Mouse (Mus musculus) limb, embryonic 13.5 days (tissue): ENCODE results near the gene Ank3. TPM values are rescaled to one million over a fixed set of nuclear protein-coding genes. Genes with fewer than 3 reads are reported as not detected.

ENCODE experiments used
- ATAC-seq: fragments of 200-750 bp; cut with Nextera tagmentation; 2 replicates; pipeline ENCODE4 v1.8.0; 2017; ENCODE audit warnings: low read depth, moderate number of reproducible peaks, moderate TSS enrichment; ENCODE audit not compliant: low FRiP score
- H3K27ac ChIP-seq: fragments of 300-500 bp; sonication (generic); 2 replicates; pipeline ENCODE4 v1.5.1; 2015; ENCODE audit warnings: inconsistent platforms, mild to moderate bottlenecking, moderate library complexity
- H3K27me3 ChIP-seq: fragments of 300-500 bp; sonication (generic); 2 replicates; pipeline ENCODE4 v1.6.1; 2015; ENCODE audit warnings: mild to moderate bottlenecking, inconsistent platforms
- H3K36me3 ChIP-seq: fragments of 300-500 bp; sonication (generic); 2 replicates; pipeline ENCODE4 v1.6.1; 2015; ENCODE audit warnings: inconsistent platforms, mild to moderate bottlenecking, moderate library complexity
- H3K4me1 ChIP-seq: fragments of 300-500 bp; sonication (generic); 2 replicates; pipeline ENCODE4 v1.6.1; 2015; ENCODE audit warnings: inconsistent platforms
- H3K4me2 ChIP-seq: fragments of 300-500 bp; sonication (generic); replicated peaks from 2 replicates; pipeline ENCODE4 v1.6.1; 2015; ENCODE audit warnings: inconsistent platforms, mild to moderate bottlenecking, moderate library complexity
- H3K4me3 ChIP-seq: fragments of 300-500 bp; sonication (generic); 2 replicates; pipeline ENCODE4 v1.5.1; 2015; ENCODE audit warnings: moderate library complexity, mild to moderate bottlenecking, inconsistent platforms
- H3K9ac ChIP-seq: fragments of 300-500 bp; sonication (generic); 2 replicates; pipeline ENCODE4 v1.6.1; 2015; ENCODE audit warnings: mild to moderate bottlenecking, inconsistent platforms
- H3K9me3 ChIP-seq: fragments of 300-500 bp; sonication (generic); 2 replicates; pipeline ENCODE4 v1.6.1; 2016; ENCODE audit warnings: inconsistent platforms
- WGBS: fragments of 180-500 bp; shearing (Covaris S2); methylation state at CpG from one replicate; pipeline ENCODE4 v1.1.7; 2015; 5-methylcytosine and 5-hydroxymethylcytosine counted together
- polyA plus RNA-seq: library from polyadenylated mRNA; unstranded; fragments of >200 nt; fragmentation: Nextera tagmentation; extraction: Ambion mirVana; gene quantifications from 2 replicates; pipeline ENCODE4 v1.2.1, GENCODE M21; 2015

The Ank3 gene
- polyA plus RNA-seq, 1 experiment from 2014 or later: 28.0 TPM

DNA sequence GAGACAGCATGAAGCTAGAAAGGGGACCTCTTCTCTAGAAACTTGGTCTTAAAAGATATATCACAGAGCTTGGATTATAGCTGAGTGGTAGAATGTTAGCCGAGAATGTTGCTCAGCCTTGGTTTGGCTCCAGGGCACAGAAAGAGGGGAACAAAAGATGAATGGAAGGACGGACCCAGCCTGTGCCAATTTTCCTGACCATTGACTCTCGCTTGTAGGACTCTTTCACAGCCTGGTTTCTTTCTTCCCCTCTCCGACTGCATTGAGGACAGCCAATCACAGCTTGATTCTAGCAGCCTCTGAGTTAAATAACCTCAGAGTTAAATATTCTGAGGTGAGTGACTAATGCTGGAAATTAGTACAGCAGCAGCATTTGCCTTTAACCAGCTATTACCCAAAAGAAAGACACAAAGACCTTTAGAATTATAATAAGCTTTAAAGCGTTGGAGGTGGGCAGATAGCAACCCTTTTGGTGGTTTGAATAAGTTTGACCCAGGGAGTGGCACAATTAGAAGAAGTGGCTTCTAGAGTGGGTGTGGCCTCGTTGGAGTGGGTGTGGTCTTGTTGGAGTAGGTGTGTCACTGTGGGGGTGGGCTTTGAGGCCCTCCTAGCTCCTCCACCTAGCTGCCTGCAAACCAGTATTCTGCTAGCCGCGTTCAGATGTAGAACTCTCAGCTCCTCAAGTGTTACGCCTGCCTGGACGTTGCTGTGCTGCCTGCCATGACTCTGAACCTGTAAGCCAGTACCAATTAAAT is 24.6 kb upstream of the Ank3 start:
- H3K27ac ChIP-seq: no peak overlapping the region
- H3K9me3 ChIP-seq: no peaks in the 10 kb centered on the region; the same call in 1 of the 2 replicates
- WGBS: 74% methylated on average over 10 of the region's 10 CpGs
- ATAC-seq: no peak
- H3K36me3 ChIP-seq: no peaks in the 10 kb centered on the region
- H3K4me2 ChIP-seq: no peak overlapping the region
- H3K4me3 ChIP-seq: no peak overlapping the region
- no peaks in the 10 kb centered on the region for H3K27me3 ChIP-seq
- no peak overlapping the region for H3K9ac ChIP-seq
- no peaks in the 10 kb centered on the region for H3K4me1 ChIP-seq

DNA sequence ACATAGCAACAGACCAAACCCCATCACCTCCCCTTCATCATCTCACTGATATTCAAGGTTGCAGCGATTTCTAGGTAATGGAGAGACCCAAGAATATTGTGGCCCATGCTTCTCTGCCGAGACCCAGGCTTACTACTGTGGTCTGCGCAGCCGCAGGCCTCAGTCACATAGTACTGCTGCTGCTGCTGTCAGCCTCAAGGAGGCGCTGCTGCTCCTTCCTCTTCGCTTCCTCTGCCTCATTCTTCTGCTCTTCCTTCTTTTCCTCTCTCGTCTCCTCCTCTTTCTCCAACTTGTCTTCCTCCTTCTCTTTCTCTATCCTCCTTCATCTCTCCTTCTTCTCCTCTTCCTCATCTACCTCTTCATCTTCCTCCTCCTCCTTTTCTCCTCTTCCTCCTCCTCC is 23.4 kb upstream of the Ank3 start:
- H3K9ac ChIP-seq: no peak overlapping the region
- no peak overlapping the region for H3K27ac ChIP-seq
- H3K4me2 ChIP-seq: no peak overlapping the region
- no peaks in the 10 kb centered on the region for H3K36me3 ChIP-seq
- no peaks in the 10 kb centered on the region; the same call in 1 of the 2 replicates for H3K9me3 ChIP-seq
- ATAC-seq: no peak
- H3K27me3 ChIP-seq: no peaks in the 10 kb centered on the region
- H3K4me1 ChIP-seq: no peaks in the 10 kb centered on the region
- 51% methylated on average over 7 of the region's 7 CpGs for WGBS
- H3K4me3 ChIP-seq: no peak overlapping the region

DNA sequence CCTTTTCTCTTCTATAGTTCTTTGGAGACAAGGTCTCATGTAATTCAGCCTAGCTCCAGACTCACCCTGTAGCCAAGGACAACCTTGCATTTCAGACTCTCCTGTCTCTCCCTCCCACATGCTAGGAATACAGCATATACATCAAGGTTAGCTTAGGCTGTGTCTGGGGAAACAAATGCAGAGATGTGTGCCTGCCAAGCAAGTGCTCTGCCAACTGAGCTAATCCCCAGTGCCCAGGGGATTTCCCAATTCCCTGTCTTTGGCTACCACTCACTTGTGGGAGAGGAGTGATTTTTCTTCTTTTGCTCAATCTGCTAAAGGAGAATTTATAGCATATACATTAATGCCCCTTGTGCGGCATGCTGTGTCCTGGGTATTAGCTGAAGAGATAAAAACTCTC is 15.4 kb upstream of the Ank3 start:
- H3K4me3 ChIP-seq: no peak overlapping the region
- no peaks in the 10 kb centered on the region for H3K27me3 ChIP-seq
- H3K4me1 ChIP-seq: no peaks in the 10 kb centered on the region
- H3K9me3 ChIP-seq: no peaks in the 10 kb centered on the region
- no peak for ATAC-seq
- no peak overlapping the region for H3K4me2 ChIP-seq
- no peak overlapping the region for H3K9ac ChIP-seq
- WGBS: 85% methylated on average over 1 of the region's 1 CpGs
- H3K27ac ChIP-seq: no peak overlapping the region
- no peaks in the 10 kb centered on the region for H3K36me3 ChIP-seq

DNA sequence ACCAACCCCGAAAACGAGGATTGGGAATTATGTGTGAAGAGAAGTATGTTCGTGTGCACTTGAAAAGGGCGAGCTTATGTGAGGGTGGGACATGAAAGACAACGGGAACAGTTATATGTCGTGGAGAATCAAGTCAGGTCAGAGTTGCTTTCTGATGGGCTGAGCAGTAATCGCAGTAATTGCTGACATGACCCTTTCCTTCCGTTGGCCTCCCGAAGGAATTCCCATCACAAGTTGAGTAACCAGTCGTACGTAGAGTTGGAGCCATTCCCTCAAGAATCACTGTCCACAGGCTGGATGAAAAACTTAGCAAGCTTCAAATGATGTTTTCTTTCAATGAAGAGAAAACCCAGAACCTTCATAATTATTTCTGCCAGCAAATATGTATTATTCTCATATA is 13.9 kb upstream of the Ank3 start:
- H3K4me3 ChIP-seq: no peak overlapping the region
- 76% methylated on average over 11 of the region's 11 CpGs for WGBS
- no peaks in the 10 kb centered on the region for H3K27me3 ChIP-seq
- no peaks in the 10 kb centered on the region for H3K9me3 ChIP-seq
- no peaks in the 10 kb centered on the region for H3K36me3 ChIP-seq
- no peak overlapping the region for H3K9ac ChIP-seq
- no peak overlapping the region for H3K4me2 ChIP-seq
- no peak overlapping the region for H3K27ac ChIP-seq
- no peaks in the 10 kb centered on the region for H3K4me1 ChIP-seq
- ATAC-seq: no peak

DNA sequence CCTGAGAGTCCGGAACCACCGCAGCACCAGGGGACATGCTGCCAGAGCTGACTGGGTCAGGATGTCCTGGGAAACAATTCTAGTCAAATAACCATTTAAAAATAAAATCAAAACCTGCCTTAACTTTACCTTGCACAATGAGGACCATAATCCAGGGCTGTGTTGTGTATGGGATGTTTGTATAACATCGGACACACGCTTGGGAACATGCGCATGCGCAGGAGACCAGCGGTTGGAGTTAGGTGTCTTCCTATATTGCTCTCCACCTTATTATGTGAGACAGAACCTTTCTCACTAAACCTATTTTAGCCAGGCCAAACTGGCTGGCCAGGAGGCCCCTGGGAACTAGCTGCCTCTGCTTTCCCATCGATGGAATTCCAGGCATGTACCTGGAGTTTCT is 13.4 kb upstream of the Ank3 start:
- WGBS: 91% methylated on average over 8 of the region's 8 CpGs
- no peak overlapping the region for H3K4me2 ChIP-seq
- no peaks in the 10 kb centered on the region for H3K9me3 ChIP-seq
- no peaks in the 10 kb centered on the region for H3K27me3 ChIP-seq
- H3K27ac ChIP-seq: no peak overlapping the region
- H3K4me3 ChIP-seq: no peak overlapping the region
- no peaks in the 10 kb centered on the region for H3K4me1 ChIP-seq
- no peak overlapping the region for H3K9ac ChIP-seq
- no peak for ATAC-seq
- H3K36me3 ChIP-seq: no peaks in the 10 kb centered on the region

DNA sequence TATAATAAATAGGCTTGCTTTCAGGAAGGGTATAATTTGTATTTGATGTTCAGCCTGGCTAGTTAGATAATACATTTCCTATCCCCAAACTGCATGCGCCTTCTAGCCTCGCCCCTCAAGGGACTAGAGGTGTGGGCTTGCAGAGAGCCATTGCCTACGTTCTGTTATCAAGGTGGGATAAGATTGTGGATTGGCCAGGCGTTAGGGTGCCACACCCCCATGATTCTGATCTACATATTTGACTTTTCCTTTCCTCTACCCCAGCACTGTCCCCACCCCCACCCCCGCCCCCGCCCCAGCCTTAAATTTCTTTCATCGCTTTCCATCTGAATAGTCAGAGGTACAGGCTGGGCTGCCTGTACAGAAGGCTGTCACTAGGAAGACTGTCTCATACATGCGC is 11.8 kb upstream of the Ank3 start:
- Histone ChIP-seq H3K36me3 (no peaks in the 10 kb centered on the region), H3K4me1 (no peaks in the 10 kb centered on the region), H3K27me3 (no peaks in the 10 kb centered on the region), H3K9me3 (no peaks in the 10 kb centered on the region), H3K4me3 (no peak overlapping the region), H3K9ac (no peak overlapping the region), H3K27ac (no peak overlapping the region), H3K4me2 (no peak overlapping the region)
- no peak for ATAC-seq
- WGBS: 80% methylated on average over 8 of the region's 8 CpGs

DNA sequence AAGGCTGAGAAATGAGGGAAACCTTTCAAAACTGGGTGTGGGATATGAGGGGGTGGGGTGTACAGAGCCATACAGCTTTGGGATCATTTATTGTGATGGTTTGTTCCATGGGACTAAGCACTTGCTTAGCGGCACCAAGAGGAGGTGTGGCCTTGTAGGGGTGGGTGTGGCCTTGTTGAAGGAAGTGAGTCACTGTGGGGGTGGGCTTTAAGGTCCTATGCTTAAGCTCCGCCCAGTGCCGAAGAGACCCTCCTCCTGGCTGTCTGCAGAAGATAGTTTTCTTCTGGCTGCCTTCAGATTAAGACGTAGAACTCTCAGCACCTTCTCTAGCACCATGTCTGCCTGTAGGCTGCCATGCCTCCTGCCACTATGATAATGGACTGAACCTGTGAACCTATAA is 9.1 kb upstream of the Ank3 start:
- 91% methylated on average over 4 of the region's 4 CpGs for WGBS
- H3K27me3 ChIP-seq: 0 out of 2 replicates have a peak, but pooled peaks cover 1% of the 10 kb centered on the region
- no peak overlapping the region for H3K9ac ChIP-seq
- H3K4me3 ChIP-seq: no peak overlapping the region
- H3K36me3 ChIP-seq: no peaks in the 10 kb centered on the region
- H3K4me2 ChIP-seq: no peak overlapping the region
- no peak for ATAC-seq
- no peak overlapping the region for H3K27ac ChIP-seq
- H3K4me1 ChIP-seq: no peaks in the 10 kb centered on the region
- no peaks in the 10 kb centered on the region for H3K9me3 ChIP-seq

DNA sequence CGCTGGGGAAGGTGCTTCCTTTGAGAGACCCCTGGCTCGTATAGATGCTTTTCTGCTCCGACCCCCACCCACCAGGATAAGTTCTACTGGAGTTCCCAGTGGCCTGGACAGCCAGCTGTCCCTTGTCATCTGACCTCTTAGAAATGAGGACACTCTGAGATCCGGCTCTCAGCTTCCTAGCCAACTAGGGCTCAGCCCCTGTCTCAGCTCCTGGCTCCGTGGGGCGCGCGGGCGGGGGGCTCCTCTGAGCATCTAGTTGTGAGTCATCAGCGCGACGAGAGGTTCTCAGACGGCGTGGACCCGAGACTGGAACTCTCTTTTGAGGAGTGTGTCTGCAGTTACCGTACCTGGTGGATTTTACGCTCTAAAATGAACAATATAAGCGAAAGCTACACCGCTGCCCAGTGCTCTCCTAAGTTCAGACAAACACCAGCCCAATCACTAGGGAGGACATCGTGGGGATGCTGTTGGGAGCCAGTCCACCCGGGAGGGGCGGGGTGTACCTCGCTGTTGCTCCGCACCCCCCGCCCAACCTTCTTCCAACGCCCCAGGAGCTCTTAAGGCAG is 293 bp upstream of the Ank3 start:
- Histone ChIP-seq H3K9me3 (no peaks in the 10 kb centered on the region), H3K9ac (peak overlapping the region; percentile 71), H3K4me2 (peak overlapping the region; percentile 100), H3K4me3 (peak overlapping the region; percentile 73), H3K36me3 (no peaks in the 10 kb centered on the region), H3K27me3 (peaks cover 72% of the 10 kb centered on the region), H3K4me1 (peaks cover 26% of the 10 kb centered on the region), H3K27ac (no peak overlapping the region)
- under 1% methylated on average over 26 of the region's 26 CpGs for WGBS
- ATAC-seq: peak; percentile 33

DNA sequence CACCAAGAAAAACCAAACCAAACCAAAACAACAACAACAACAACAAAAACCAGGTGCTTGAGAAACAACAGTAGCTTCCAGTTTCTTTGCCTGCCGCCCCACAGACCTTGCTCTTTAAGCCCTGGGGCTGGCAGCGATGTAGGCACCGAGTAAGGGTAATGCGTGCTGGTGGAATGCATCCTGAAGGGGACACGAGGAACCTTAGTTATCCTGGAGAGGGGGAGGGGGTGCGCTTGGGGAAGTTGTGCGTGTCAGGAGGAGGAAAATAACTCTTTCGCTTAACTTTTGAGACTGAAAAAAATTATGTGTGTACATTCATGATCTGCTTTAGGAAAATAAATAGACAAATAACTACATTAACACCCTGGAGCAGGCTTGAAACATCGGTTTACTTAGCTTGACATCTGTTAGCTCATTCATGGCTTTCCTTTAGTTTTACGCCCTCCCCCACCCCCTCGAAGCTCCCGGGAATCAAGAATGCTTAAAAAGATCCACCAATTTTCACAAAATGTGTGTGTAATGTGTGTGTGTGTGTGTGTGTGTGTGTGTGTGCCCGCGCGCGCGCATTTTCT is 1.3 kb downstream of the Ank3 start:
- Histone ChIP-seq H3K27ac (no peak overlapping the region), H3K4me2 (peak overlapping the region; percentile 100), H3K9ac (peak overlapping the region; percentile 71; the same call in 1 of the 2 replicates), H3K36me3 (no peaks in the 10 kb centered on the region), H3K4me3 (peak overlapping the region; percentile 73), H3K4me1 (peaks cover 26% of the 10 kb centered on the region), H3K27me3 (peaks cover 67% of the 10 kb centered on the region), H3K9me3 (no peaks in the 10 kb centered on the region)
- 4% methylated on average over 17 of the region's 17 CpGs for WGBS
- ATAC-seq: no peak

DNA sequence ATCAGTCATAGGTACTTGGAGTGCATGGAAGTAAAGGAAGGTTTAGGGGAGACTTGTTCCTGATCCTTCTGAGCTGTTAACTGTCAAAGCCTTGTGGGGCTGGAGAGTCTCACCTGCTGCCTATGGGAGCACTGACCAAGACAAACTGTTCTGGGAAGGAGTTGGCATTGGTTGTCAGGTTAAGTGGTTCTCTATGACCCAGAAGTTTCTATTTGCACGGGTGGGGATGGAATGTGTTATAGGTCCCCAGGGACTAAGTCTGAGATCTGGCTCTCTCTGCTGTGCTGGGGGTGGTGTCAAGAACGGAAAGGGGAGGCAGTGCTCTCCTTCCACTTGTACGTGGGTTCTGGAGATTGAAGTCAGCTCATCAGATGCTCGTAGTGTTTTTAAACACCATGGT is 6.9 kb downstream of the Ank3 start:
- H3K27me3 ChIP-seq: peaks cover 18% of the 10 kb centered on the region
- 61% methylated on average over 4 of the region's 4 CpGs for WGBS
- H3K27ac ChIP-seq: no peak overlapping the region
- no peak for ATAC-seq
- no peak overlapping the region for H3K9ac ChIP-seq
- H3K9me3 ChIP-seq: no peaks in the 10 kb centered on the region
- H3K4me2 ChIP-seq: no peak overlapping the region
- H3K4me1 ChIP-seq: peaks cover 2% of the 10 kb centered on the region
- no peaks in the 10 kb centered on the region for H3K36me3 ChIP-seq
- no peak overlapping the region for H3K4me3 ChIP-seq

DNA sequence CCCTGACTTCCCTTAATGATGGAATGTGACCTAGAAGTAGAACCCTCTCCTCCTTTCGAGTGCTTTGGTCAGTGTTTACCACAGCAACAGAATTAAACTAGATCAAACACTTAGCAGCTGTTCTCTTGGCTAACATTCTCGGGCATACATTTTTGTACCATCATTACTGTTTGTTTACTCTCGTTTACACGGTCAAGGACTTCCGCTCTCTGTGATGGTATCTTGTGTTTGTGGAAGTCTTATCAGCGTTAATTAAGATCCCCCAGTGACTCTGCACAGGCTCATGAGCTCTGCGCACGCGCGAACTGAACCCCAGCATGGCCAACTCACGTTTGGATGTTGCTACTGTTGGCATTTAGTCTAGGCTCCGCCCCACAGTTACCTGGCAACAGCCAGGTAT is 16.3 kb downstream of the Ank3 start:
- H3K27ac ChIP-seq: no peak overlapping the region
- no peaks in the 10 kb centered on the region for H3K4me1 ChIP-seq
- no peak for ATAC-seq
- H3K27me3 ChIP-seq: no peaks in the 10 kb centered on the region
- no peak overlapping the region for H3K4me3 ChIP-seq
- H3K4me2 ChIP-seq: no peak overlapping the region
- no peaks in the 10 kb centered on the region for H3K9me3 ChIP-seq
- H3K9ac ChIP-seq: no peak overlapping the region
- WGBS: 66% methylated on average over 12 of the region's 12 CpGs
- H3K36me3 ChIP-seq: no peaks in the 10 kb centered on the region

DNA sequence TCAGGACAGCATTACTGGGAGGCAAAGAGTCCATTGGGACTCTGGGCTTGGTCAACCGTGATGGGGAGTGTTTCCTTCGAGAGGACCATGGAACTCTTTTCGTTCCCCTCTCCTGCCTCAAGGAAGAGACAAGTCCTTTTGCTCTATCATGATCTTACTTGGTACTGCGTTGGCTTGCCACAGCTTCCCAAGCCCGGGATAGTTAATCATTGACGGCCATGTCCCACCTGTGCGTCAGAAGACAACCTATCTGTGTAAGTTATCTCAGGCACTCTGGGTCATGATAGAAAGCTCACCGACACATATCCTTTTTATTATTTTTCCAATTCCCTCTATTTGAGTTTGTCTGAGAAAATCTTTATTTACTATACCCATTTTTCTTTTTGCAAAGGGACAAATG is 20.1 kb downstream of the Ank3 start:
- 89% methylated on average over 8 of the region's 8 CpGs for whole genome bisulfite sequencing
- Histone ChIP-seq H3K4me3 (no peak overlapping the region), H3K4me1 (no peaks in the 10 kb centered on the region), H3K9ac (no peak overlapping the region), H3K27me3 (no peaks in the 10 kb centered on the region), H3K36me3 (no peaks in the 10 kb centered on the region), H3K4me2 (no peak overlapping the region), H3K27ac (no peak overlapping the region), H3K9me3 (no peaks in the 10 kb centered on the region)
- ATAC-seq: no peak
